Mouse (Mus musculus) heart, embryonic 16.5 days (tissue): ENCODE results near the gene Zfp36l3. TPM values are rescaled to one million over a fixed set of nuclear protein-coding genes. Genes with fewer than 3 reads are reported as not detected.
"Not testable (repeated sequence)": the region's sequence is repeated elsewhere in the genome, so short reads cannot be mapped to it uniquely, and the experiment has no call there.

Experiments used
- ATAC-seq: fragments of 200-750 bp; cut with Nextera tagmentation; replicated peaks from 2 replicates; pipeline ENCODE4 v1.8.0; 2017; ENCODE audit warnings: moderate number of reproducible peaks; ENCODE audit not compliant: insufficient read depth, low FRiP score; ENCODE audit errors: extremely low read depth
- H3K27ac ChIP-seq: fragments of 300-500 bp; sonication (generic); 2 replicates; pipeline ENCODE4 v1.5.1; 2014; ENCODE audit warnings: mild to moderate bottlenecking, low read length, control low read depth, moderate library complexity
- H3K27me3 ChIP-seq: fragments of 300-500 bp; sonication (generic); 2 replicates; pipeline ENCODE4 v1.6.1; 2014; ENCODE audit warnings: low read length, mixed read lengths; ENCODE audit not compliant: control insufficient read depth, insufficient read depth
- H3K36me3 ChIP-seq: fragments of 300-500 bp; sonication (generic); 2 replicates; pipeline ENCODE4 v1.6.1; 2014; ENCODE audit not compliant: control insufficient read depth, insufficient read depth
- H3K4me1 ChIP-seq: fragments of 300-500 bp; sonication (generic); 2 replicates; pipeline ENCODE4 v1.6.1; 2014; ENCODE audit warnings: low read length, mixed read lengths; ENCODE audit not compliant: control insufficient read depth, insufficient read depth
- H3K4me2 ChIP-seq: fragments of 300-500 bp; sonication (generic); 2 replicates; pipeline ENCODE4 v1.6.1; 2014; ENCODE audit warnings: low read depth, mild to moderate bottlenecking, control low read depth, low read length
- H3K4me3 ChIP-seq: fragments of 300-500 bp; sonication (generic); 2 replicates; pipeline ENCODE4 v1.5.1; 2014; ENCODE audit warnings: mild to moderate bottlenecking, control low read depth, low read length
- H3K9ac ChIP-seq: fragments of 300-500 bp; sonication (generic); 2 replicates; pipeline ENCODE4 v1.6.1; 2014; ENCODE audit warnings: low read length, control low read depth
- H3K9me3 ChIP-seq: fragments of 300-500 bp; sonication (generic); replicated peaks from 2 replicates; pipeline ENCODE4 v1.6.1; 2016; ENCODE audit warnings: low read length; ENCODE audit not compliant: control insufficient read depth
- WGBS: fragments of 180-500 bp; shearing (Covaris S2); extraction: QIAGEN DNeasy Blood & Tissue Kit; methylation state at CpG from one replicate; pipeline ENCODE4 v1.1.7; 2014; 5-methylcytosine and 5-hydroxymethylcytosine counted together
- polyA plus RNA-seq: library from polyadenylated mRNA; unstranded; fragments of >200 nt; fragmentation: Nextera tagmentation; extraction: Ambion mirVana; gene quantifications from 2 replicates; pipeline ENCODE4 v1.2.1, GENCODE M21; 2015

The Zfp36l3 gene
- polyA plus RNA-seq, result not detected in 2 replicates

DNA sequence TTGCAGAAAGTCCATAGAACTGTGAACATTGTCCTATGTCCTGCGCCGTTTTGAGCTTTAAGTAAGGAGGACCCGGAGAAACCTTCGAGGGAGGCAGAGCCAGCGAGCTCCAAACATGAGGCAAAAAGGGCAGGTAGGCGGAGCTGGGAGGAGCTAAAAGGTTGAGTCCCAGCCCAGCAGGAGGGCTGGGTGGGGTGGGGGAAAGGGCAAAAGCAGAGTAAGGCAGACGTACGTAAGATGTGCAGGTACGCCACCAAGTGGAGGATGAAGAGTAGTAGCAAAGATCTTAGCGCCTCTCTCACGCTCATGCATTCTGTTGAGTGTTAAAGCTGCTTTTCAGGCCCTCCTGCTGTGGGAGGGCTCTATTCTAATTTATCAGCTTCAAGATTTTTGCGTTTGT lies at the start of gene Zfp36l3:
Gene Zfp36l3 (minus strand): TSS at position 119 of the 400 bp plus-strand sequence.
- no peaks in the 10 kb centered on the region; the same call in 1 of the 2 replicates for H3K9me3 ChIP-seq
- H3K27ac ChIP-seq, result no peak within 1 kb of the TSS
- no peak within 1 kb of the TSS for H3K4me2 ChIP-seq
- no peak within 1 kb of the TSS for H3K4me3 ChIP-seq
- no peaks in the 10 kb centered on the region for H3K36me3 ChIP-seq
- 86% methylated on average over 12 of the region's 12 CpGs for WGBS
- no peaks in the 10 kb centered on the region for H3K27me3 ChIP-seq
- H3K4me1 ChIP-seq, result no peaks in the 10 kb centered on the region
- no peak for ATAC-seq
- H3K9ac ChIP-seq, result no peak within 1 kb of the TSS

DNA sequence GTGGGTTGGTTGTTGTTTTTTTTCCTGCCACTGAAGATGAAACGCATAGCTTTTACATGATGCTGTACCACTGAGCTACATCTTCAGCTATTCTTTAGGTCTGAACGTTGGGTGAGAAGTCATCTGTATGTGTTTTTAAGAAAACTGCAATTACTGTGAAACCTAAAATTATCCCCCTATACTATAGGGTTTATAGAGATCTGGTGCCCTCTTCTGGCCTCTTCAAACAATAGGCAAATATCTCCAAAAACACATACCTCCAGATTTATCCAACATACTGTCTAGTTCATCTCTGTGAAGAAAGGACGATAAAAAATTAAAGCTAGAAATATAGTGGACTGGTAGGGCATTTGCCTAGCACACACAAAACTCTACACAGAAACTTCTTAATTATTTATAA lies 22.9 kb upstream of the Zfp36l3 start:
- Histone ChIP-seq H3K4me2 (no peak overlapping the region), H3K4me3 (no peak overlapping the region), H3K36me3 (no peaks in the 10 kb centered on the region), H3K9me3 (no peaks in the 10 kb centered on the region), H3K4me1 (no peaks in the 10 kb centered on the region), H3K9ac (no peak overlapping the region), H3K27ac (no peak overlapping the region), H3K27me3 (no peaks in the 10 kb centered on the region)
- ATAC-seq, result no peak
- WGBS, result 37% methylated on average over 3 of the region's 3 CpGs

DNA sequence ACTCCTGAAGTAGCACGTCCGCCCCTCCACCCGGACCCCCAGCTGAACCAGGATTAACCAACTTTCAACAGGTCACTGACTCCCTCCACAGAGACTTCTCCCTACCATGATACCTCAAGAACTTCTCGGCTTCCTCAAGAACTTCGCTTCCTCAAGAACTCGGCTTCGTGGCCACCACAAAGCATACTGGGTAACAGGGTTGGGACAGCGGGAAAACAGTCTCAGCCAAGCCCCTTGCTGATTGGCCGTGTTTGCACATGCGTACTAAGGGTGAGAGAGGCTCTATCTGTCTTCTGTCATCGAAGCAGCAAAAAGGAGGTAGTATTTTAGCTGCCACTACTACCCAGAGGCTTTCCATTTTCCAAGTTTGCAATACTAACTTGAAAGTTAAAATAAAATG lies 21.3 kb upstream of the Zfp36l3 start, which contains the start of gene Xlr:
Gene Xlr (minus strand): TSS at position 188 of the 400 bp plus-strand sequence.
- 73% methylated on average over 11 of the region's 11 CpGs for WGBS
- not testable (repeated sequence) for H3K4me2 ChIP-seq, H3K36me3 ChIP-seq, H3K4me3 ChIP-seq, ATAC-seq, H3K27ac ChIP-seq, H3K27me3 ChIP-seq, H3K9me3 ChIP-seq, H3K4me1 ChIP-seq, H3K9ac ChIP-seq

DNA sequence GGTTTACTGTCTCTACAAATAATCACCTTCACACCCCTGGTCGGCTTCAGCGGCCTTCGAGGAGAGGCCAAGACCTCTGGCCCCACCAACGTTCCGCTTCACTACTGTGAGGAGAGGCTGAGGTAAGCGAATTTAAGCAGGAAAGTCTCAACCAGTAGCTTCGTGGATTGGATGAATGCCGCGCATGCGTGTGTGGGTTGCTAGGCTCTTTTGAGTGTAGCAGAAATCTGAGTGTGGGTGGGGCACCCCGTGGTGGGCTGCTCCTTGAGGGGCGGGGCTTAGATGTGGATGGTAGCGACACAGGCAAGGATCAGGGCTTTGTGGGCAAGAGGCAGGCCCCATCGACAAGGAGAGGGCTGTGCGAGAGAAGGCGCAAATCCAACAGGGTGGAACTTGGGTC lies 18.5 kb downstream of the Zfp36l3 start, which contains the start of gene 1700013H16Rik:
Gene 1700013H16Rik (minus strand): TSS at position 96 of the 400 bp plus-strand sequence.
- Histone ChIP-seq H3K36me3 (no peaks in the 10 kb centered on the region), H3K4me1 (no peaks in the 10 kb centered on the region), H3K9me3 (peaks cover 7% of the 10 kb centered on the region), H3K27me3 (no peaks in the 10 kb centered on the region), H3K4me3 (no peak within 1 kb of the TSS), H3K4me2 (no peak within 1 kb of the TSS), H3K9ac (no peak within 1 kb of the TSS), H3K27ac (no peak within 1 kb of the TSS)
- WGBS, result 89% methylated on average over 16 of the region's 16 CpGs
- no peak for ATAC-seq

DNA sequence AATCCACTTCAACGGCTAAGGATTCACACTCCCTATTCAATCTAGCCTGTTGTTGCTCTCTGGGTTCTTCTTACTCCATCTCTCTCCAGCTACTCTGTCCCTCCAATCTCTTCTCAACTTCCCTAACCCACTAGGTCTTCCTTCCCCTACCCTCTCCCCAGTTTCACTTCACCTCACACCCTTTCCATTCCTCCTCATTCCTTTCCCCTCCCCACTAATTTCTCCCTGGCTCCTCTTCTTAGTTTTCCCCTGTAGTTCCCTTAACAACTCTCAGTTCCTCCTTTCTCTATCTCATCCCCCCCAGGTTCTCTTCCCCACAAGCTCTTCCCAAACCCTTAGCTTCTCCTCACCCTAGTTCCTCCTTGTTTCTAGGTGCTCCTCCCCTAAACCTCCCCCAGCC lies 23.3 kb downstream of the Zfp36l3 start:
- Histone ChIP-seq H3K27ac (no peak overlapping the region), H3K4me1 (no peaks in the 10 kb centered on the region), H3K9ac (no peak overlapping the region), H3K9me3 (peaks cover 6% of the 10 kb centered on the region), H3K27me3 (no peaks in the 10 kb centered on the region), H3K36me3 (no peaks in the 10 kb centered on the region), H3K4me2 (no peak overlapping the region), H3K4me3 (no peak overlapping the region)
- 84% methylated on average over 1 of the region's 1 CpGs for WGBS
- no peak for ATAC-seq

DNA sequence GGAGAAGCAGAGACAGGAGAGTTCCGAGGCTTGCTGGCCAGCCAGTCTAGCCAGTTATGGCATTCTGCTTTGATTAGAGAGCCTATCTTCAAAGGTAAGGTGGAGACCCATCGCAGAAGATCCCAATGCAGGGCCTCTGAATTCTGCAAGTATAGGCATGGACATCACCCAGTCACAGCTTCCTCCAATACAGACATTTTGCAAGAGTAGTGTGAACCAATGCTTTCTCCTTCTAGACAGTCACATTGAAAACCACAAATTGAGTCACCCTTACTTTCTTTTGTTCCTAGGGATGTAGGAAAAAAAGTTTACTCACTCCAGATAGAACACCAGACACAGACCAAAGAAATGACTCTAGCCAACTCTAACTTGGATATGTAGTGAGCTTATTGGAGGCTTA lies 47.2 kb downstream of the Zfp36l3 start:
- WGBS, result 76% methylated on average over 2 of the region's 2 CpGs
- ATAC-seq, result no peak
- Histone ChIP-seq H3K36me3 (no peaks in the 10 kb centered on the region), H3K4me2 (no peak overlapping the region), H3K27me3 (no peaks in the 10 kb centered on the region), H3K9me3 (no peaks in the 10 kb centered on the region), H3K4me3 (no peak overlapping the region), H3K4me1 (no peaks in the 10 kb centered on the region), H3K9ac (no peak overlapping the region), H3K27ac (no peak overlapping the region)

DNA sequence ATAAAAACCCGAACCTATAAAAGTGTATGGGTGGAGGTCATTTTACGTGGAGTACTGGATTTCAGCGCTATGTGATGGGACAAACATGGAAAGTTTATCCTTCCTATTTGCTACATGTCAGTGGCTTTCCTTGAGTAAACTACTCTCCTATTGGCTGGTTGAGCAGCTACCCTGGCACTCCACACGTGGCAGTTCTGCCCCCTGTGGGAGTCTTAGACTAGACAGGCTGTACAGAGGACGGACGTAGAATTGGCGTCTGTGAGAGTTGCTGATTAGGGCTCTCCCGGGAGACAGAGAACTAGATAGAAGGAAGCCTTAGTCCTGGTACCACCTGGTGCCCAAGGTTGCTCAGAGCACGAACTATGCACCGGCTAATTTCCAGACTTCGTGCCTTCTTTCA lies 51.6 kb downstream of the Zfp36l3 start, which contains the start of gene 4930502E18Rik:
Gene 4930502E18Rik (plus strand): TSS at position 231 of the 400 bp plus-strand sequence.
- H3K4me1 ChIP-seq, result no peaks in the 10 kb centered on the region
- no peak within 1 kb of the TSS for H3K4me2 ChIP-seq
- 75% methylated on average over 11 of the region's 11 CpGs for WGBS
- no peak within 1 kb of the TSS for H3K4me3 ChIP-seq
- H3K36me3 ChIP-seq, result no peaks in the 10 kb centered on the region
- H3K9ac ChIP-seq, result no peak within 1 kb of the TSS
- no peak for ATAC-seq
- H3K27me3 ChIP-seq, result no peaks in the 10 kb centered on the region
- H3K27ac ChIP-seq, result no peak within 1 kb of the TSS
- H3K9me3 ChIP-seq, result no peaks in the 10 kb centered on the region

Other genes starting within 250 kb of the Zfp36l3 start
- gene Rtl8c, start 168.4 kb downstream of the Zfp36l3 start, polyA plus RNA-seq, result 43.8 and 46.4 TPM in 2 replicates
- gene Gm14597, start 167.4 kb downstream of the Zfp36l3 start, polyA plus RNA-seq, result not detected in 2 replicates
- 99.3 and 105 TPM in 2 replicates for gene Rtl8a, start 132.7 kb downstream of the Zfp36l3 start, polyA plus RNA-seq
- 77.3 and 84.1 TPM in 2 replicates for gene Rtl8b, start 106.0 kb downstream of the Zfp36l3 start, polyA plus RNA-seq
- 0.20 and 0.37 TPM in 2 replicates for gene 4930502E18Rik, start 51.6 kb downstream of the Zfp36l3 start, polyA plus RNA-seq
- gene 1700013H16Rik, start 18.6 kb downstream of the Zfp36l3 start, polyA plus RNA-seq, result not detected in 2 replicates
- 2.7 and 3.2 TPM in 2 replicates for gene Xlr, start 21.3 kb upstream of the Zfp36l3 start, polyA plus RNA-seq